Comparison of ENCODE assay signal across 12 mouse cellular contexts in the genomic region with DNA sequence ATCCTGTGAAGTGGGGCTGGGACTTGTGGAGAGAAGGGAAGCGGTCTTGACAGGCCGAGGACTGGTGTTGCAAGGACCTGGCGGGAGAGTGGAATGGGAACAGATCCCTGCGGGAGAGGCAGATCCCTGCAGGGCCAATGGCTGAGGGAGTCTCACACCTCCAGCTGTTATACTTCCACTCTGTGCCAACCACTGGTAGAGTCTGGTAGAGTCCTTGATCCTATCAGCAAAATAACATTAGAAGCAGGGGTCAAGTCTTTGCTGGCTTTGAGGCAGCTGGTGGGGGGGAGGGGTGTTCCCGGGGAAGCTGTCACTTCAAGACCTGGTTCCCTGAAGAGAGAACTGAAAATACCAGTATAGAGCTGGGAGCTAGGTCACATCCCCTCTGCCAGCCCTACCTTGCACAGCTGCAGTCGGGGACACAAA. TPM values are rescaled to one million over a fixed set of nuclear protein-coding genes. Genes with fewer than 3 reads are reported as not detected.
DNase-seq lines count a peak whose midpoint lies in the region; ATAC-seq and TF ChIP-seq lines count a peak whose summit lies in the region.
"Had no signal": no experiment of that assay in that cellular context is flagged by ENCODE, and none has a peak within 500 bp of the region (broad histone marks: within the 10 kb centered on the region; RNA-seq: fewer than 3 reads in every experiment).

No protein-coding gene starts in this region.

- TF ChIP-seq POLR2A in bone marrow, adult 2 months (IDR thresholded peaks at IDR 0.05; ENCODE audit: borderline replicate concordance, control insufficient read depth, low read depth, low read length): no peak
- no peak for TF ChIP-seq POLR2A in thymus, adult 2 months (IDR thresholded peaks at IDR 0.05; ENCODE audit: control insufficient read depth, extremely low read depth, insufficient read depth, low read length, poor library complexity)

- H3K9ac ChIP-seq in heart, embryonic 14.5 days (ENCODE audit: low read length): no peak overlapping the region

- no peak for TF ChIP-seq CTCF in bone marrow, adult 2 months (IDR thresholded peaks at IDR 0.05; ENCODE audit: control insufficient read depth, insufficient read depth, low read length)
- no peak for TF ChIP-seq CTCF in thymus, adult 2 months (IDR thresholded peaks at IDR 0.05; ENCODE audit: borderline replicate concordance, control insufficient read depth, extremely low read depth, insufficient read depth, low read length, poor library complexity)

- no peaks in the 10 kb centered on the region for H3K36me3 ChIP-seq in heart, embryonic 14.5 days (ENCODE audit: control insufficient read depth, insufficient read depth, low read length)
- no peaks in the 10 kb centered on the region for H3K36me3 ChIP-seq in thymus, adult 2 months (ENCODE audit: control insufficient read depth, insufficient read depth, low read length)

- H3K4me1 ChIP-seq in bone marrow, adult 2 months (ENCODE audit: control insufficient read depth, insufficient read depth, low read length): no peaks in the 10 kb centered on the region; the same call in none of the 2 replicates
- H3K4me1 ChIP-seq in heart, embryonic 14.5 days (ENCODE audit: control insufficient read depth in 2 of 2, insufficient read depth in 2 of 2, low read length in 2 of 2): peaks cover 26 to 35% of the 10 kb centered on the region in 2 experiments
- no peaks in the 10 kb centered on the region; the same call in 1 of the 2 replicates for H3K4me1 ChIP-seq in thymus, adult 2 months (replicated peaks; ENCODE audit: control insufficient read depth, insufficient read depth, low read length)

- no peaks in the 10 kb centered on the region for H3K27me3 ChIP-seq in heart, embryonic 14.5 days (ENCODE audit: control insufficient read depth, insufficient read depth, low read length)
- no peaks in the 10 kb centered on the region for H3K27me3 ChIP-seq in thymus, adult 2 months (ENCODE audit: control insufficient read depth, insufficient read depth, low read length)

- 0 out of 2 replicates have a peak, but pooled peaks have one; percentile 20 for ATAC-seq in heart, embryonic 14.5 days (ENCODE audit: insufficient number of reproducible peaks, insufficient read depth, low FRiP score, low read depth)
- ATAC-seq in erythroid progenitor cell, adult 5-6 weeks (replicated peaks; ENCODE audit: low FRiP score, poor library complexity, severe bottlenecking): no peak

- 67% methylated on average over 6 of the region's 6 CpGs for WGBS in bone marrow, adult 2 months
- WGBS in heart, embryonic 14.5 days: 20% methylated on average over 6 of the region's 6 CpGs
- 76% methylated on average over 6 of the region's 6 CpGs for WGBS in thymus, adult 2 months

- DNase-seq in kidney, adult 18-20 months: peak; percentile 14
- DNase-seq in kidney, postnatal 14 days: no peak
- DNase-seq in lung, postnatal 25 days (ENCODE audit: low spot score): peak; percentile 41
- no peak for DNase-seq in frontal cortex, postnatal 25 days (ENCODE audit: low spot score in 2 of 2)
- no peak for DNase-seq in thymus, adult 2 months
- DNase-seq: cerebellum, adult 2 months had no signal

- H3K9me3 ChIP-seq in heart, embryonic 14.5 days (ENCODE audit: control insufficient read depth, low read length): no peaks in the 10 kb centered on the region

- H3K4me2 ChIP-seq in heart, embryonic 14.5 days (ENCODE audit: low read length): no peak overlapping the region

- H3K27ac ChIP-seq in bone marrow, adult 2 months (ENCODE audit: control insufficient read depth, insufficient read depth, low read depth, low read length, poor library complexity): peak overlapping the region; percentile 14; the same call in 1 of the 2 replicates
- 0 out of 4 replicates have a peak overlapping the region, but pooled peaks of 1 of the 2 experiments have one; percentile 10 for H3K27ac ChIP-seq in heart, embryonic 14.5 days (replicated peaks in 1 of 2; ENCODE audit: control insufficient read depth in 1 of 2, insufficient read depth in 1 of 2, low read depth in 2 of 2, low read length in 2 of 2)
- H3K27ac ChIP-seq in thymus, adult 2 months (ENCODE audit: control insufficient read depth, insufficient read depth, low read length): no peak overlapping the region

- H3K4me3 ChIP-seq in bone marrow, adult 2 months (replicated peaks; ENCODE audit: control insufficient read depth, low read depth, low read length): no peak overlapping the region
- no peak overlapping the region for H3K4me3 ChIP-seq in heart, embryonic 14.5 days (ENCODE audit: control insufficient read depth in 1 of 2, insufficient read depth in 1 of 2, low read depth in 1 of 2, low read length in 2 of 2)
- no peak overlapping the region for H3K4me3 ChIP-seq in thymus, adult 2 months (ENCODE audit: control insufficient read depth, insufficient read depth, low read length)

RNA-seq across cellular contexts. Expression of a gene that starts 25.5 kb away (rescaled TPM):
- 0.49 and 5.0 TPM in 2 replicates for polyA plus RNA-seq in bone marrow, adult 2 months (2011; ENCODE audit: insufficient read depth, insufficient read length, low replicate concordance, missing spikeins)
- 0.44 and 0.54 TPM in 2 replicates for polyA plus RNA-seq in heart, embryonic 14.5 days (2014; fragmentation: Nextera tagmentation; extraction: Ambion mirVana)
- 2.5 and 6.3 TPM in 2 replicates for total RNA-seq in erythroid progenitor cell, adult 5-6 weeks (2015; ENCODE audit: low replicate concordance)
- total RNA-seq in erythroid progenitor cell, adult 5-6 weeks (2017; ENCODE audit: low replicate concordance): 1.8 TPM in 1 of 2 replicates, not detected in the other
- 6.0 and 8.9 TPM in 2 replicates for polyA plus RNA-seq in thymus, adult 2 months (2012; rRNA removed)

RNA-seq across cellular contexts. Expression of a gene that starts 30.0 kb away (rescaled TPM):
- not detected in 2 replicates for polyA plus RNA-seq in bone marrow, adult 2 months (2011; ENCODE audit: insufficient read depth, insufficient read length, low replicate concordance, missing spikeins)
- 0.19 TPM in 1 of 2 replicates, not detected in the other for polyA plus RNA-seq in heart, embryonic 14.5 days (2014; fragmentation: Nextera tagmentation; extraction: Ambion mirVana)
- total RNA-seq in erythroid progenitor cell, adult 5-6 weeks (2015; ENCODE audit: low replicate concordance): not detected in 2 replicates
- total RNA-seq in erythroid progenitor cell, adult 5-6 weeks (2017; ENCODE audit: low replicate concordance): not detected in 2 replicates
- polyA plus RNA-seq in thymus, adult 2 months (2012; rRNA removed): 0.19 and 0.42 TPM in 2 replicates
- total RNA-seq: gastrocnemius, adult 8-10 months; left cerebral cortex, postnatal 36 days; megakaryocyte progenitor cell, adult 5-6 weeks had no signal
- polyA plus RNA-seq: cerebellum, adult 2 months had no signal

RNA-seq across cellular contexts. Expression of a gene that starts 42.0 kb away (rescaled TPM):
- 5.4 and 15.5 TPM in 2 replicates for polyA plus RNA-seq in bone marrow, adult 2 months (2011; ENCODE audit: insufficient read depth, insufficient read length, low replicate concordance, missing spikeins)
- polyA plus RNA-seq in heart, embryonic 14.5 days (2014; fragmentation: Nextera tagmentation; extraction: Ambion mirVana): 15.7 and 16.9 TPM in 2 replicates
- 5.9 and 19.5 TPM in 2 replicates for total RNA-seq in erythroid progenitor cell, adult 5-6 weeks (2015; ENCODE audit: low replicate concordance)
- 3.3 and 8.6 TPM in 2 replicates for total RNA-seq in erythroid progenitor cell, adult 5-6 weeks (2017; ENCODE audit: low replicate concordance)
- polyA plus RNA-seq in thymus, adult 2 months (2012; rRNA removed): 39.9 and 42.5 TPM in 2 replicates

Comparison
In these comparisons a context has a peak if more than half of its experiments do, and no peak if none do; other contexts are left out.
1. DNase-seq: peak in kidney, adult 18-20 months (single experiment) and lung, postnatal 25 days (single experiment); none in kidney, postnatal 14 days (single experiment), frontal cortex, postnatal 25 days (0 of 2) and thymus, adult 2 months (single experiment).